Mouse (Mus musculus) forebrain, embryonic 14.5 days (tissue): ENCODE data around the gene Rdh5. TPM values are rescaled to one million over a fixed set of nuclear protein-coding genes. Genes with fewer than 3 reads are reported as not detected.
A peak's percentile ranks its signal among the peaks of the same experiment; 100 is the strongest.

Experiments used
- ATAC-seq: fragments of 200-750 bp; cut with Nextera tagmentation; 2 replicates; pipeline ENCODE4 v1.8.0; 2017; ENCODE audit warnings: mild to moderate bottlenecking, moderate library complexity
- DNase-seq: peaks from one replicate; pipeline ENCODE4 v3.0.0-alpha.2; 2015; ENCODE audit warnings: low spot score
- H3K27ac ChIP-seq: fragments of 300-500 bp; sonication (generic); 2 replicates; pipeline ENCODE4 v1.5.1; 2014; ENCODE audit warnings: low read depth, mild to moderate bottlenecking, control low read depth, low read length, moderate library complexity
- H3K27me3 ChIP-seq: fragments of 300-500 bp; sonication (generic); replicated peaks from 2 replicates; pipeline ENCODE4 v1.6.1; 2014; ENCODE audit warnings: low read length, control low read depth, mixed read lengths; ENCODE audit not compliant: control insufficient read depth, insufficient read depth
- H3K36me3 ChIP-seq: fragments of 300-500 bp; sonication (generic); 2 replicates; pipeline ENCODE4 v1.6.1; 2014; ENCODE audit warnings: low read length, control low read depth; ENCODE audit not compliant: control insufficient read depth, insufficient read depth
- H3K4me1 ChIP-seq: fragments of 300-500 bp; sonication (generic); 2 replicates; pipeline ENCODE4 v1.6.1; 2014; ENCODE audit warnings: antibody characterized with exemption, low read length, control low read depth; ENCODE audit not compliant: control insufficient read depth, insufficient read depth
- H3K4me2 ChIP-seq: fragments of 300-500 bp; sonication (generic); 2 replicates; pipeline ENCODE4 v1.6.1; 2014; ENCODE audit warnings: mild to moderate bottlenecking, control low read depth, low read length
- H3K4me3 ChIP-seq: fragments of 300-500 bp; sonication (generic); 2 replicates; pipeline ENCODE4 v1.5.1; 2014; ENCODE audit warnings: low read depth, low read length, control low read depth
- H3K9ac ChIP-seq: fragments of 300-500 bp; sonication (generic); 2 replicates; pipeline ENCODE4 v1.6.1; 2014; ENCODE audit warnings: mild to moderate bottlenecking, low read length, control low read depth, moderate library complexity
- H3K9me3 ChIP-seq: fragments of 300-500 bp; sonication (generic); replicated peaks from 2 replicates; pipeline ENCODE4 v1.6.1; 2016; ENCODE audit warnings: low read length, control low read depth, mixed read lengths; ENCODE audit not compliant: control insufficient read depth
- WGBS: fragments of 180-500 bp; shearing (Covaris S2); extraction: QIAGEN DNeasy Blood & Tissue Kit; methylation state at CpG from one replicate; pipeline ENCODE4 v1.1.7; 2014; 5-methylcytosine and 5-hydroxymethylcytosine counted together
- polyA plus RNA-seq: library from polyadenylated mRNA; unstranded; fragments of >200 nt; fragmentation: Nextera tagmentation; extraction: Ambion mirVana; gene quantifications from 2 replicates; pipeline ENCODE4 v1.2.1, GENCODE M21; 2014

Rdh5 gene
- polyA plus RNA-seq, 1 experiment from 2014 or later = 8.8 TPM

DNA sequence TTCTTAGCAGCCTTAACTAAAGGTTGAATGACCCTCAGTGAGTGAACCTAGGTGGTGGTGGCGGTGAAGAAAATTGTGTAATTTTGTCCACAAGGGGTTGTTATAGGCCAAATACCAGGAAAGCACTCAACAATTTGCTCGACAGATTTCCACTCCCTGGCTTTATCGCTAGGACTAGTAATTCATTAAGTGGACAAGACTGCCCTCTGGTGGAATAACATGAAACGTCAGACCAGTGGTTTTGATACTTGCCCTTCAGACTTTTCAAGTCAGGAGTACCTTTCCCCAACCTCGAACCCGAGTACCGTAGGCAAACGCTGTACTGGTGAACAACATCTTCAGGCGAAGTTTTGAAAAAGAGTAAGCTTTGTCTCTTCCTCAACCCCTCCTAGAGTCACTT lies 27.3 kb downstream of the Rdh5 start:
- ATAC-seq = 0 out of 2 replicates have a peak, but pooled peaks have one; percentile 2

DNA sequence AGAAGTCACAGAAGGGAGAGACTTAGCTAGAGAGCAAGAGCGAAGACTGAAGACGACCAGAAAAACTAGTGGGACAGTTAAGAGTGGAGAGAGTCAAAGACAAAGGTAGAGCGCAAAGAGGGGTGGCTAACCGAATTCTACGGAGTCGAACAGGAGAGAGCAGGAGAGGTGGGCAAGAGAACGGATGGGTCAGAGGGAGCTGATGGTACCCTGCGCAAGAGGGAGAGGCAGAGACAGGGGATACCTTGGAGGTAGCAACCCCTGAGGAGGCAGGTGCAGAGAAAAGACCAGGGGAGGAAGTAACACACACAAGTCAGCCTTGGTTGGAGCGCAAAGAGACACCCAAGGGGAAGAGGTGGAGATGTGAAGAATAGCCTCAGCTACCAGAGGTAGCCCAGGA lies 30.4 kb downstream of the Rdh5 start:
- H3K4me3 ChIP-seq = peak overlapping the region; percentile 65
- peak overlapping the region; percentile 95 for H3K27ac ChIP-seq
- ATAC-seq (peak; percentile 21), DNase-seq (no peak)
- H3K27me3 ChIP-seq = peaks cover 6% of the 10 kb centered on the region
- H3K4me1 ChIP-seq = peaks cover 20% of the 10 kb centered on the region
- WGBS = 4% methylated on average over 9 of the region's 9 CpGs
- peaks cover 6% of the 10 kb centered on the region; the same call in 1 of the 2 replicates for H3K36me3 ChIP-seq
- H3K4me2 ChIP-seq = peak overlapping the region; percentile 88
- H3K9ac ChIP-seq = peak overlapping the region; percentile 83
- no peaks in the 10 kb centered on the region for H3K9me3 ChIP-seq

More for the DNA sequence above, 27.3 kb downstream of the Rdh5 start:
- Histone ChIP-seq H3K27me3 (peaks cover 6% of the 10 kb centered on the region), H3K27ac (no peak overlapping the region), H3K9ac (no peak overlapping the region), H3K36me3 (no peaks in the 10 kb centered on the region), H3K9me3 (no peaks in the 10 kb centered on the region), H3K4me1 (peaks cover 8% of the 10 kb centered on the region; the same call in 1 of the 2 replicates), H3K4me3 (no peak overlapping the region), H3K4me2 (peak overlapping the region; percentile 32)
- under 1% methylated on average over 9 of the region's 9 CpGs for WGBS
- DNase-seq = peak; percentile 95

GRCm38 (mm10) chr10:128891296-128892094 lies 31.2 kb downstream of the Rdh5 start, which contains the start of gene Gdf11:
TSS of gene Gdf11 (minus strand) at chr10:128891718.
- ATAC-seq (peak; percentile 89), DNase-seq (peak; percentile 94)
- H3K36me3 ChIP-seq = peaks cover 12% of the 10 kb centered on the region; the same call in 1 of the 2 replicates
- peaks cover 6% of the 10 kb centered on the region for H3K27me3 ChIP-seq
- no peaks in the 10 kb centered on the region for H3K9me3 ChIP-seq
- peak within 1 kb of the TSS; percentile 95 for H3K27ac ChIP-seq
- peak within 1 kb of the TSS; percentile 83 for H3K9ac ChIP-seq
- peaks cover 20% of the 10 kb centered on the region for H3K4me1 ChIP-seq
- peak within 1 kb of the TSS; percentile 88 for H3K4me2 ChIP-seq
- H3K4me3 ChIP-seq = peak within 1 kb of the TSS; percentile 65
- 4% methylated on average over 52 of the region's 89 CpGs for WGBS

DNA sequence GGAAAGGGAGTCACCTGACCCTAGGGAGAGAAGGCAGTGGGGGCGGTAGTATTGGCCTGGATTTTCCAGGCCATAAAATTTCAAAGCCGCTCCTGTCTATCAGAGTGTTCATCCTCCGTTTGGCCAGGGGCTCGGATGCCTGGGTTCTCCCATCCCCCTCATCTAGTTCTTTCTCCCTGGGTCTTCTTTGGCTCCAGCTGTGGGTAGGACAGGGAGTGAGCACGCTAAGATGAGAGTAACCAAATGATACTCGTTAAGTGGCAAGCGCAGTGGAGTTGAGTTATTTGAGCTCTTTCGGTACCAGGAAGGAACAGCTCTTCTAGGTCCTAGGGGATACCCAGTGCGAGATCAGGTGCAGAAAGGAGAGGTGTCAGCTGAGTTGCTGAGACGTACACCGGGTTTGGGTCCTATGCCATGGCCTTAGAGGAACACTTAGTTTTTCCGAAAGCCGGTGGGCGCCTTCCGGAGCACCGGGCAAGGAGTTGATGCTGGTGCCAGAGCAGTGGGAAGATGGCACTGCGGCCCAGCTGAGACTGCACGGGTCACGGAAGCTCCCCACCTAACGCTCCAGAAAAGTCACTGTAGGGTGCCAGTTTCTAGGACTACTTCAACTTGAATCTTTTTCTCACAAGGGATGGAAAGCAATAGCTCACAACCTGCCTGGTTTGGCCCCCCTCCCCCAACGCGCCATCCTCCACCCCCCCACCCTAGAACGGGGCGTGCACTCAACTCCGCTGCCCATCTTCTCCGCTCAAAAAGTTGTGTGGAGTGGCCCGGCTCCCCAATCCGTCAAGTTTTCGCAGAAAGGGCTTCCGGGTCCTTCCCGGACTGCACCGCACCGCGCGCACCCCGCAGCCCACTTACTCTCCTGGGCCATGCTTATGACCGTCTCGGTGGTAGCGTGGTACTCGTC lies 32.0 kb downstream of the Rdh5 start:
- peak overlapping the region; percentile 88 for H3K4me2 ChIP-seq
- DNase-seq (peak; percentile 28), ATAC-seq (peak; percentile 25)
- peaks cover 1% of the 10 kb centered on the region; the same call in 1 of the 2 replicates for H3K27me3 ChIP-seq
- peak overlapping the region; percentile 95 for H3K27ac ChIP-seq
- H3K4me3 ChIP-seq = peak overlapping the region; percentile 65
- peaks cover 20% of the 10 kb centered on the region for H3K36me3 ChIP-seq
- H3K4me1 ChIP-seq = peaks cover 17% of the 10 kb centered on the region
- no peaks in the 10 kb centered on the region for H3K9me3 ChIP-seq
- under 1% methylated on average over 40 of the region's 40 CpGs for WGBS
- H3K9ac ChIP-seq = peak overlapping the region; percentile 83

DNA sequence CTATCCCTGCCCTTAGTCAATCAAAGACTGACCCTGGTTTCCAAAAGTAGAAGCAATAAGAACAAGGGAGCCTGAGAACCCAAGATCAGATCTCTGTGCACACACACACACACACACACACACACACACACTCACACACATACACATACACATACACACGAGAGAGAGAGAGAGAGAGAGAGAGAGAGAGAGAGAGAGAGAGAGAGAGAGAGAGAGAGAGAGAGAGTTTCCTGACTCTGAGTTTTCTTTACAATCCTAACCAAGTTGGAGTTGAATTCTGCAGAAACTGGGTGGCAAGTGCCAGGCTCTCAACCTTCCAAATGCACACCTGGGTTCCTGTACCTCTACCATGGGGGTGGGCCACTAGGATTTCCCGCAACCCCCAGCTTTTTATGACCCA lies 32.8 kb downstream of the Rdh5 start:
- H3K4me1 ChIP-seq = peaks cover 17% of the 10 kb centered on the region

DNA sequence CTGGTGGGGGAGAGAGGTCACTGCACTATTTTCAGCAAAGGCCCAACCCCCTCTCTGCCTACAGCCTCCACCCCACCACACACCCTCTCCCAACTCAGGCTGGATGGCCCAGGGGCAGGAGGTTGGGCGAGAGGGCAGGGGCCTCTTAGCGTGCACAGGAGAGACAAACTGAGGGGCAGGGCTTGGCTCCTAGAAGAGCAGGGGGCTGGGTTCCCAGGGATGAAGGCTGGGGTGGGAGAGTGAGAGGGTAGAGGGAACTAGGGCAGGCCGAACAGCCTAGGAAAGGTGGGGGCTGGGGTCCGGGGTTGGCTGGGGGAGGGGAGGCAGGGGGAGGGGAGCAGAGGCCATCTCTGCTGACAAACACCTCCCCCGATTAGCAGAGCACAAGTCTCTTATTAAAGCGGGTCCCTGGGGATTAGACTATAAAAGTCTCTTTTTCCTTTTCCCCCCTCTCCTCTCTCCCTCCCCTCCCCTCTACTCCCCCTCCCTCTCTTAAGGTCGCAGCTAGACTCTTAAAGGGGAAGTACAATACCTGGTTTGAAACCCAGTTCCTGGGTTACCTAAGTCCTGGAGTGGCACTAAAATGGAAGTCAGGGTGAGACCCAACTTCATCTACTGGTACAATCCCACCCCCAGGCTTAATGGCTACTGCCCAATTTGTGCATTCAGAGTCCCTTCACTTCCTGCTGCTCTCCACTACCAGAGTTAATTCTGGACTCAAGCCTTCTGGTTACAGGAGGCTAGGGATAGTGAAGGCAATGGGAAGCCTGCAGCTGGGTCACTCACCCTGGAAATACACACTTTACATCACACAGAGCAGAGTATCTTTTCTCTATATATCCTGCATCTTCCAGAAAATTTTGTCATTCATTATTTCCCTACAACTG lies 33.5 kb downstream of the Rdh5 start:
- H3K9me3 ChIP-seq = no peaks in the 10 kb centered on the region
- peak; percentile 79 for DNase-seq
- peak overlapping the region; percentile 67 for H3K27ac ChIP-seq
- H3K4me2 ChIP-seq = peak overlapping the region; percentile 88
- no peaks in the 10 kb centered on the region for H3K27me3 ChIP-seq
- H3K4me3 ChIP-seq = peak overlapping the region; percentile 65
- peaks cover 17% of the 10 kb centered on the region for H3K4me1 ChIP-seq
- WGBS = 0% methylated on average over 5 of the region's 7 CpGs
- H3K9ac ChIP-seq = peak overlapping the region; percentile 56
- ATAC-seq = peak; percentile 18; the same call in 1 of the 2 replicates
- peaks cover 34% of the 10 kb centered on the region for H3K36me3 ChIP-seq

More for the DNA sequence above, 32.8 kb downstream of the Rdh5 start:
- H3K27me3 ChIP-seq = no peaks in the 10 kb centered on the region
- H3K4me2 ChIP-seq = peak overlapping the region; percentile 88
- peak overlapping the region; percentile 29 for H3K27ac ChIP-seq
- H3K9me3 ChIP-seq = no peaks in the 10 kb centered on the region
- DNase-seq = no peak
- H3K4me3 ChIP-seq = peak overlapping the region; percentile 65
- no peak for ATAC-seq
- WGBS = 0% methylated on average over 1 of the region's 2 CpGs
- H3K9ac ChIP-seq = peak overlapping the region; percentile 83; the same call in 1 of the 2 replicates
- H3K36me3 ChIP-seq = peaks cover 28% of the 10 kb centered on the region

DNA sequence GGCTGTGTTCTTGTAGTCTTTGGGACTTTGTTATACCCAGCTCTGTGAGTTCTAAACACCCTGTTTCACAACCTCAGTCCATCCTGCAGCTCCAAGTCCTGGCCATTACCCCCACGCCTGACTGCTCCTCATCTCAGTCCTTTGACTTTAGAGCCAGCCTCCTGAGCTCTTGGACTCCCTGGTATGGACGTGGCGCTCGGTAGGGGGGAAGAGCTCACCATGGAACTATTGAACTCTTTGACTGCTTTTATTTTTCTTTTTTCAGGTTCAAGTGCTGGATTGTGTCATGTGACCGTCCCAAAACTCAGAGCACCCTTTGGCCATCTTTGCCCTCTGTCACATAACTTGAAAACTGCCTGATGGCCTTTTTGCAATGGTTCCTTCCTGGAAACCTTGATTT lies 40.6 kb downstream of the Rdh5 start:
- Histone ChIP-seq H3K9ac (no peak overlapping the region), H3K4me3 (no peak overlapping the region), H3K4me2 (no peak overlapping the region), H3K27ac (no peak overlapping the region), H3K4me1 (no peaks in the 10 kb centered on the region), H3K9me3 (no peaks in the 10 kb centered on the region), H3K27me3 (no peaks in the 10 kb centered on the region), H3K36me3 (peaks cover 60% of the 10 kb centered on the region)
- WGBS = 77% methylated on average over 5 of the region's 5 CpGs
- ATAC-seq = no peak
- DNase-seq = no peak

DNA sequence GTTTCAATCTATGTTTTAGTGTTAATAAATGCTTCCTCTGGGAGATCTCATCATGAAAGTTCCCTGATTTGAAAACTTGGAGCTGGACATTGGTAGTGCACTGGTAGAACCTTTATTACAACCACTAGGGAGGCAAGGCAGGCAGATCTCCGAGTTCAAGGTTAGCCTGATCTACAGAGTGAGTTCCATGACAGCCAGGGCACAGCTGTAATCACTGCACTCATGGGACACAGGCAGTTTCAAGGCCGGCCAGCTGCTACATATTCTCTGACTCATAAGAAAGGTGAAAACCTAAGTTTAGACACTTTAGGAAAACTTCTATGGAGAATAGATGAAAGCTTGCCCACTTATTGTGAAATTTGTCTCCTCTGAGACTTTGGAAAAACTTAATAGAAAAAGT lies 43.9 kb downstream of the Rdh5 start:
- DNase-seq = no peak
- no peak for ATAC-seq
- Histone ChIP-seq H3K4me2 (no peak overlapping the region), H3K4me1 (no peaks in the 10 kb centered on the region), H3K27ac (no peak overlapping the region), H3K9me3 (no peaks in the 10 kb centered on the region), H3K4me3 (no peak overlapping the region), H3K27me3 (no peaks in the 10 kb centered on the region), H3K36me3 (peaks cover 45% of the 10 kb centered on the region), H3K9ac (no peak overlapping the region)
- 99% methylated on average over 2 of the region's 2 CpGs for WGBS
